Mouse (Mus musculus): ENCODE measurements around the gene Zfp316.

Zfp316 gene

DNA sequence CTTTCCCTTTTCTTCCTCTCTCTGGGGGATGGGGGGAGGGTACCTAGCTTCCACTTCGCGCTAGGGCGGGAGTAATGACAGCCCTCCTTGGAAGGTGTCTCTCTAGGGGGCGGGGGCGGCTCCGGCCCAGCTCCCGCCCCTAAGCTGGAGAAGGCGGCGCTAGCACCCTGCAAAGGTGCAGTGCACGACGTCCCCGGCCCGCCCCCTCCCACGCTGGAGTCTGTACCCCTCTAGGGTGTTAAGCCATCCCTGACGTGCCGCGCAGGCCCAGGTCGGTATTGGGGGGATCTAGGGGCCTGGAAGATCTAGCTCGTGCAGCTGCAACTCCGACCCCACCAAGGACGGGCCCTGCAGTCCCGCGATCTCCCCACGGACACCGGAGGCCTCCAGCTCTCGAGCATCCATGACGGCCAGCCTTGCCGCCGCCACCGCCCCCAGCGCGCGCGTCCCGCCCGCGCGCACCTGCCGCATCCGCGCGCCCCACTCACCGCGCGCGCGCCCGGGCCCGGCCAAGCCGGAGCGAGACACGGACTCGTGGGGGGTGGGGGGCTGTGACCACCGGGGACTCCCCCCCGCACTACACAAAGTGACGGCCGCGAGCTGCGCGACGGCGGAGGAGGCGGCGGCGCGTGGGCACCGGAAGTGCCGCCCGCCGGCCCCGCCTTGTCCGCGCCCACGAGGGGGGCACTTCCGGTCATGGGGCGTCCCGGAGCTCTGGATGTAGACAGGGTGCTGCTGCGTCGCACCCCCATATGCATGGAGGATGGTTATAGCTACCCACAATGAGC, at the start of gene Zfp316:
Zfp316 (minus strand) TSS at position 660 of the 788 bp plus-strand sequence.
- peak; percentile 69 for DNase-seq (ENCODE audit: low spot score)

DNA sequence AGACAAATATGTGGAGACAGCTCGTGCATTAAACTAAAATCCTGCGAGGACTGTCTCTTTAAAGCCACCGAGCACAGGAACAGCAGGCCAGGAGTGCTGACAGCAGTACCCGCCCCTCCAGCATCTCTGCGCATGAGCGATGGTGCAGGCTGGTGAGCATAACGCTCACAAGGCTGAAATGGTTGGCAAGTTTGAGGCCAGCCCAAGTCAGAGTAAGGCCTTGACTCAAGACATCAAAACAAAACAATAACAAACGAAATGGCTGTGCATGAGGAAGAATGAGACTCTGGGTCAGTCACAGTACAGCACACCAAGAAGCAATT, 47.4 kb upstream of the Zfp316 start:
- no peak for DNase-seq (ENCODE audit: low spot score)

DNA sequence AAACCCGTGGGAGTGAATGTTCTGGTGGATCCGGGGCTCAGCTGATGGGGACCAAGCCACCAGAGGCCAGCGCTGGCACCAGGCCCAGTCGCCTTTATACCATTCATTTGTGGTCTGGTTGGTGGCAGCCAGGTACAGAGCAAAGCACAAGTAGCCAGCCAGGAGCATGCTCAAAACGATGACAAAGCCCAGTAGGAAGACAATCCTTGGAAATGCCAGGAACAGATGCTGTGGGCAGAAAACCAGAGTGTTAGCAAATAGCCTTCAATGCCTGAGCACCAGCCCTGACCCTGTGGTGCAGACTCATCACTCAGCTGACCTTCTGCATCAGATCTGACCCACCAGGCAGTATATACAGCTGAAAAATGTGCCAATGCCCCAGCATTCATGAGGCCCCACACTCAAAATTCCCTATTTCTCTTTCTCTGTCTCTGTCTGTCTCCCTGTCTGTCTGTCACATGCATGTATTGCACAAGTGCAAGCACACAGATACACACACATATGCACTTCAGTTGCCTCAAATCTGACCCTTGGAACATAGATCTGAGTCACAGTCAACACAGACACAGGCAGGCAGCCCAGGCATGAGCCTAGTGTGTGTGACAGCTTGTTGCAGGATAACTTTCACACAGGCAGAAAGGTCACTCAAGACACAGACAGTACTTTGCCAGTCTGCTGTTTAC, 46.9 kb upstream of the Zfp316 start:
- no peak for DNase-seq (ENCODE audit: low spot score)

DNA sequence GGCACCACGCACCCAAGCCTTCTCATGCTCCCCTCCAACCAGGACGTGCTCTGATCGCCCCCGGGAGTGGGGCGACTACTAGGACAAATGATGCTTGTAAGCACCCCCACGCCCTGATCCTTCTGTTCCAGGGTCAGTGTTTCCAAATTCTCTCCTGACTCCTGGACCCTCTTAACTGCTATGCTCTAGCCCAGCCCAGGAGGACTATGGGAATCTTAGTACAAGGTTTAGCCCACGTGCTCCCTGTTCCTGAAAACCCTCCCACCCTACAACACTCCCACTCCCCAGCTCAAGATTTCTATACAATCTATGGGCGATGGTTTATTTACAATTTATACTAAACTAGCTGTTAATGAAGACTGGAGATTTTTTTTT, 45.7 kb upstream of the Zfp316 start:
- DNase-seq (ENCODE audit: low spot score) = no peak

DNA sequence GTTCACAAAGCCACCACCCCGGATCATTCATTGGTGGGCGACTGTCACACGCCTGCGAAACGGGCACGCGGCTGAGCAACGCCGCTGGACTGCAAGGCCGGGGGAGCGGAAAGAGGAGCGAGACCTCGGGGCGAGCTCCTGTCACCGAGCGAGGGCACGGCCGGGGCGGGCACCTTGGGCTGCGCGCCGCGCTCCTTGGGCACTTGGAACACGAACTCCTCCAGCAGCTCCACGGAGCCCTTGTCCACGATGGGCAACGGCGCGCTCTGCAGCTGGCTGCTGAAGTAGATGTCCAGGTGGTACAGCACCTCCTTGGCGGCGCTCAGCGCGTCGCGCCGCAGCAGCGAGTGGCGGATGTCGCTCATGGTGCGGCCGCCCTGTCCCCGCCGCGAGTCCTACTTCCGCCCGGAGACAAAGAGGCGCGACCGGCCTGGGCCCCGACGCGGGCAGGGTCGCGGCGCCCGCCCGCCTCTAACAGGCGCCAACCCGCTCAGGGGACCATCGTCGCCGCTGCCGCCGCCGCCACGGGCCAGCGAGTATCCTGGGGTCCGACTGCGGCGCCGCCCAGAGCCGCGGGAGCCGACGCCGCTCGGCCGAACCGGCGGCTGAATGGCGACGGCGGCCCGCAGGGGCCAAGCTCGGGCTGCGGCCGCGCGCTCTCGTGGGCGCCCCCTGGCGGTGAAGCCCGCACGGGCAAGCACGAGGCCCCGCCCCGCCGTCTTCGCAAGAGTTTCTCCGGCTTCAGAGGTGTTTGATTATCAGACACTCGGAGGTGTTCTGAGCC, 45.1 kb upstream of the Zfp316 start, which contains the start of gene E130309D02Rik:
E130309D02Rik (minus strand) TSS at position 631 of the 784 bp plus-strand sequence.
- DNase-seq (ENCODE audit: low spot score) = peak; percentile 85

DNA sequence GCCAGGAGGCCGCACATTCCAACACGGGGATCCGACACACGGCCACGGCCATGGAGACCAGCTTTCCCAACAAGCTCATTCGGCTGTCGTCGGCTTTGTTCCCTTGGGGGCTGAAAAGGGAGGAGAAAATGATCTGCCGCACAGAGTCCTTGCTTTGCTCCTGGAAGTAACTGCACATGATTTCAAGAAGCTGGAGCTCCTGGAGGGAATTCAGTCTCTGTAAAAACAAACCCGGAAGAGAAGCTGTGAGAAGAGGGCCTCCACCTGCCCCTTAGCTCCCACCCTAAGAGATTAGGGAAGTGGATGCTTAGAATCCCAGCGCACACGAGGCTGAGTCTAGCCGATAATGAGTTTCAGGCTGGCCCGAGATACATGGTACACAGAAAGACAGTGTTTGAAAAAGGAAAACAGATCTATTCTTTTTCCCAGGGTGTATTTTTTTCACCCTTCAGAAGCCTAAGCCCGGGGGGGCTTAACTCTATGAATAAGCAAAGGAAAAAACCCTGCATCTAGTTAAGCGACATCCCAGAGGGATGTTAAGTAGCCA, 44.4 kb upstream of the Zfp316 start:
- no peak for DNase-seq (ENCODE audit: low spot score)

DNA sequence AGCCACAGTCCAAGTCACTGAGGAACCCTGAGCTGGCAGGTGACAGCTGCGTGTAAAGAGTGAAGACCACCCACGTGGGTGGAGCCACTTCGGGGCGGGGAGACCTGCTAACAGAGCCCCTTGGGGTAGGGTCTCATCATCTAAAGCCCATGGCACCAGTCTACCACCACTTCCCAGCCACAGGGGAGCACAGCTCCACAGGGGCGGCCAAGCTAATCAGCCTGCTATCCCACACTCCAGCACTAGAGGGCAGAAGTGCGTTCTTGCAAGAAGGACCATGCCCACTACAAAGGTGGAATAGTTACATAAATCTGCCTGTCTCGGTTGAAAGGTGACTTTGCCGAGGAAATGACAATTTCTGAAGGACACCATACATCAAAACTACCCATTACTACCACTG, 42.1 kb upstream of the Zfp316 start:
- peak; percentile 49 for DNase-seq (ENCODE audit: low spot score)

DNA sequence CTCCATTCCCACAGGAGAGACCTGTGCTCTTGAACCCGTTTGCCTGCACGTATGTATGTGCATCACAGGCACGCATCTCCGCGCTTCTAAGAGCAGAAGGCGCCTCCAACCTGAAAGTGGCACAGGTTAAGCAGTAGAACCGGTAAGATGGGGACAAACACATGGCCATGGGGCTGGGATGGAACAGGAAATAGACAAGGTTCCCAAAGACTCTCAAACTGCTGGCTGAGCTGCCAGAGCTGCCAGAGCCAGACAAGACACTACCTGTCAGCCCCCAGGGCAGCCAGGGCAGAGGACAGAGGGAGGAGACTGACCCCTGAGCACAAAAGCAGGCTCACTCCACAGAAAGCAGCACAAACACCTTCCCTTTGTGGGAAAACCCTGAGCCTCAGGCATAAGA, 40.1 kb upstream of the Zfp316 start:
- no peak for DNase-seq (ENCODE audit: low spot score)

DNA sequence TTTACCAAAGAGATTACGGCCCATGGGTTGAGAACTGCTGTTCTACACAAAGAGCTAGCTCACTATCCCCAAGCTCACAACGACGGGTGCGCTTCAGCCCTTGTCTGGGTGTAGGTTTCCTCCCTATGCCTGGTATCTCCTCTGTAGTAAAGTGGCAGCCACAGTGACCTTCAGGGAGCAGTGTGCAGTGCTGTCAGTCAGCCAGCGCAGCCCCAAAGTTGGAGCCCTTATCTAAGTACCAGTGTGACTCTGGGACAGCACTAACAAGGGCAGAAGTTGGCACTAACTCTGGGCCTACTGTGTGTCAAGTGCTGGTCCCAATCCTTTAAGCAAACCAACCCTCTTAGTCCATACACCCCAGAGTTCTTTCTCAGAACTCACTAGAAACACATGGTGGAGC, 39.0 kb upstream of the Zfp316 start:
- DNase-seq (ENCODE audit: low spot score) = no peak

DNA sequence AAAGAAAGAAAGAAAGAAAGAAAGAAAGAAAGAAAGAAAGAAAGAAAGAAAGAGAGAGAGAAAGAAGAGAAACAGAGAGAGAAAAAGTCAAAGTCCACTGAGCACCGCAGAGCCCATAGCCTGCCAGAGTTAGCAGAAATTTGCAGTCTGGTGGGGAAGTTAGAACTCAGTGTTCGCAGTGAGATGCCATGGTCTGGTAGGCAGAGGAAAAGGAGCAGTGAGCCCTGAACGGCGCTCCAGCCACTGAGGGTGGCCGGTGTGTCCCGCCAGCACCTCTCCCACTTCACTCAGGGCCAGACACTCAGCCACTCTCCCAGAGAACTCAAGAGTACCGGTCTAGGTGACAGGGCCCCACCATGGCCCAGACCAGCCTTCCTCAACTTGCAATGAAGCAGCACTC, 34.4 kb upstream of the Zfp316 start:
- DNase-seq (ENCODE audit: low spot score) = no peak

DNA sequence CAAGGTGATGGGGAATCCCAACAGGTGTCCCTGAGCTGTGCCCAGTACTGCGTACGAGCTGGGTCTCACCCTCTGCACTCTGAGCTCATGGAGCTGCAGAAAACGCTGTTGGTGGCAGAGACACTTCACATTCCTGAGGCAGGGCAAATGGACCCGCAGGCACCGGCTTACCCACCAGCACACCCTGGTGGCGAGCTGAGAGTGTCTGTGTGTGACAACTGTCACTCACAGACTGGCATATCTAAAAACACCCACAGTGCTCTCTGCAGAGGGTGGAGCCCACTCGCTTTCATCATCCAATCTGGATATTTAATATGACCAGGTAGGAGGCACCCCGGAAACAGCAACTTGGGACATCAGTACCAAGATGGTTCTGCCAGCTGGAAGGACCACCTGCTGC, 31.5 kb upstream of the Zfp316 start:
- no peak for DNase-seq (ENCODE audit: low spot score)

DNA sequence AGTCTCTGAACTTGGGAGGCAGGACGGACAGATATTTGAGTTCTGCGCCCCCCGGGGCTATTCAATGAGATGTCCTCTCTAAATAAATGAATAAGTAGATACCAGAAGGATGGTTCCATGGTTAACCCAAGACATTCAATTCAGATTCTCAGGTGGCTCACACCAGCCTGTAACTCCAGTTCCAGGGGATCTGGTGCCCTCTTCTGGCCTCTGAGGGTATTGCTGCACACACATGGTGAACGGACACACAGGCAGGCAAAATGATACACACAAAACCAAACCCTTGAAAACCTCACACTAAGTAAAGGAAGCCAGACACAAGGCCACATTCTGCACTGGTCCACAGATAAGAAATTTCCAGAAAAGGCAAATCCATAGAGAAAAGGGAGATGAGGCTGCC, 29.9 kb upstream of the Zfp316 start:
- peak; percentile 25 for DNase-seq (ENCODE audit: low spot score)

DNA sequence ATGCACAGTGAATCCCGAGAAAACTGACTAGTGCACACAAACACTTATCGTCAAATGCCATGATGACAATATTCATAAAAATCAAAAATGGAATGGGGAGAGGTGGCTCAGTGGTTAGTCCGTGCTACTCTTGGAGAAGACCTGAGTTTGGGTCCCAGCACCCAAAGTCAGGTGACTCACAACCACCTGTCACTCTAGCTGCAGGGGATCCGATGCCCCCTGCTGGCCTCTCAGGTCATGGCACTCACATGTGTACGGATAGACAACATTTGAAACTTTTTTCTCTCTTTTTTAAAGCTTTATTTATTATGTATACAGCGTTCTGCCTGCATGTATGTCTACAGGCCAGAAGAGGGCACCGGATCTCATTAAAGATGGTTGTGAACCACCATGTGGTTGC, 28.6 kb upstream of the Zfp316 start:
- DNase-seq (ENCODE audit: low spot score) = no peak

DNA sequence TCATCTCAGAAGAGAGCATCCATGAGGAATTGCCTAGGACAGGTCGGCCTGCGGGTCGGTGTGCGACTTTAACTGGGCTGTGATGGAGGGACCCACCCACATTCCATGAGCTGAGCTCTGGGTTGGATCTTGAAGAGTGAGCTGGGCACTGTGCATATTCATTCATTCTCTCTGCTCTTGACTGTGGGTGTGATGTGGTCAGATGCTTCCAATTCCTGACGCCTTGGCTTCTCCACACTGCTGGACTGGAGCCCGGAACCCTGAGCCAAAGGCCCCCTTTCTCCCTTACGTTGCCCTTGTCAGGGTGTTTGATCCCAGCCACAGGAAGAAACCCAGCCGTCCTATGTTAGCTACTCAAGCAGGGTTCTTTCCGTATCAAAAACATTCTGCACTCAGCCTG, 28.2 kb upstream of the Zfp316 start:
- no peak for DNase-seq (ENCODE audit: low spot score)

DNA sequence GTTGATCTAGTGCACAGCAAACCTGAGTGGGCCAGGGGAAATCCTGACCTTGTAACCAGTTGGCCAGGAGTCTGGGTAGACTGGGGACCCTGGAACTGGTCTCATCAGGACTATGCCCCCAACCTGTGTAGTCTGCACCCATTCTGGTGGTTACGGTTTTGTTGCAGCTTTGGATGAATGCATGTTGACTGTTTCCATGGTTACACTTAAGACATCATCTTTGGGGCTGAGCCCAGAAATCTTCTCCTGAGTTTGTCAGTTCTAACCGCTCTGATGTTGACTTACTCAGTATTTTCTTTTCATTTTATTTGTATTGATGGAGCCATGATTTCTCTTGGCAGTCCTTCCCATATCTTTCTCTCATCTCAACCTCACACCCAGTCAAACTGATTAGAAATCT, 25.5 kb upstream of the Zfp316 start:
- DNase-seq (ENCODE audit: low spot score) = no peak

DNA sequence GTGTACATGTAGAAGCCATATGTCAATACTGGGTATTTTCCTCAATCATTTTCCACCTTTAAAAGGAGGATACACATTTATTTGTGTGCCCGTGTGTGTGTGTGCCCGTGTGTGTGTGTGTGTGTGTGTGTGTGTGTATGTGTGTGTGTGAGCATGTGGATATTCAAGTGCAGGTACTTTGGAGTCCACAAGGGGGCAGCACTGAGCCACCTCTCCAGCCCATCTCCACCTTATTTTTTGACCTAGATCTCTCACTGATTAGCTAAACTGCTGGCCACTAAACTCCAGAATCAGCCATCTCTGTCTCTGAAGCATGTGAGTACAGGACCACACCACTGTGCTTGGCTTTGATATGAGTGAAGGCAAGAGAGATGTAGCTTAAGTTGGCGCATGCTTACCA, 25.0 kb upstream of the Zfp316 start:
- DNase-seq (ENCODE audit: low spot score) = no peak

DNA sequence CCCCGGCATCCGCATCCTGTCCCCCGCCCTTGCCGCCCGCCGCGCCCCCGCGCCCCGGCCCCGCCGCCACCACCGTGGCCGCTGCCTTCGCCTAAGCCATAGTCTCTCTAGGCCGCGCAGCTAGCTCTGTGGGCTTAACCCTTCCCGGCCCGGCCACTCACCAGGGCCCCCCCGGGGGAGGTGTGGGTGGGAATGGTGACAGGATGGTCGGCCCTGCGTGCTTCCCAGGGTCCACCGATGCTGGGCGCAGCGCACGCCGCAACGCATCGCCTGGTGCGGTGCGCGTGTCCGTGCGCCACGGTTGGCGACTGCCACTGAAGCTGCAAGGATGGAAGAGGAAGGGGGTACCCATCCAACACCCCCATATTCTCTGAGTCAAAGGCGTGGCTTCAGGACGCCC, 23.6 kb upstream of the Zfp316 start, which contains the start of gene Zfp853:
Zfp853 (minus strand) TSS at position 220 of the 400 bp plus-strand sequence.
- DNase-seq (ENCODE audit: low spot score) = no peak

DNA sequence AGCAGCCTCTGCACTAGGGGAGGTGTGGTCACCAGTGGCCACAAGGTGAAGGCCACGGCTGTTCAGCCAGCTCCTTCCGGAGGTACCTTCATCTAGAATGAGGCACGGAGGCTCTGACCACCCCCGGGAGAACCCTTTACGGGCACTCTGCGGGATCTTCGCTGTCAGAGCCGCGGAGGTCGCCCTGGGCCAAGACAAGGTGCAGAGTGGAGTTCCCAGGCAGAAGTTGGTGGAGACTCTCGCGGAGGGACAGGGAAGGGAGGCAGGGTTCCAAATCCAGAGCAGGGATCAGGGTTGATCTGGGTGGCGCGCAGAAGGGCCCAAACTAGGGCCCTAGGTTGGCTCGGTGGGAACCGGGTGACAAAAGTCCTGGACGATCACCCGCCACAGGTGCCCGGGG, 23.1 kb upstream of the Zfp316 start:
- no peak for DNase-seq (ENCODE audit: low spot score)

DNA sequence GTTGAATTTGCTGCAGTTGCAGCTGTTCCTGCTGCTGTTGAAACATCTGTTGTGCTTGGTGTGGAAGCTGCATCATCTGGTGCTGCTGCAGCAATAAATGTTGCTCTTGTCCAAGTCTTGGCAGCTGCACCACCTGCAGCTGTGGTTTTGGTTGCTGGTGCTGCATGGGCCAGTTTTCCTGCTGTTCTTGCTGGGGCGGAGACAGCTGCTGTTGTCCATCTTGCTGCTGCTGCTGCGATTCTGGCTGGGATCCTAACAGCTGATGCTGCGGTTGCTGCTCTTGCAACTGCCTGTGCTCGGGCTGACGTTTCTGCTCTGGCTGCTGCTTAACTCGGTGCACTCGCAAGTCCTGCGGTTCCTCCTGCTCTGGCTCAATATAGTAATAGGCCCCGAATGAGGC, 19.5 kb upstream of the Zfp316 start:
- no peak for DNase-seq (ENCODE audit: low spot score)

DNA sequence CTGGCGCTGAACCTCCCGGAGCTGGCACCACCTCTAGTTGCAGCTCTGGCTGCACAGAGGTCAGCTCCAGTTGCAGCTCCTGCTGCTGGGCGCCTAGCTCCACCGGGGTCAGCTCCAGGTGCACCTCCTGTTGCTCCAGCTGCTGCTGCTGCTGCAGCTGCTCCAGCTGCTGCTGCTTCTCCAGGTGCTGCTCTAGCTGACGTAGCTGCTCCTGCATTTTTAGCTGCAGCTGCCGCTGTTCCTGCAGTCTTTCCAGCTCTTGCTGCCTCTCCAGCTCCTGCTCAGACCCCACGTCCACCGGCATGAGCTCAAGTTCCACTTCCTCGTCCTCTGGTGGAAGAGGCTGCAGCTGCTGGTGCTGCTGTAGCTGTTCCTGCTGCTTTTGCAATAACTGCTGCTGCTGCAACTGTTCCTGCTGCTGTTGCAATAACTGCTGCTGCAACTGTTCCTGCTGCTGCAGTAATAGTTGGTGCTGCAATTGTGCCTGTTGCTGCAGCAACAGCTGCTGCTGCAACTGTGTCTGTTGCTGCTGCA, 18.6 kb upstream of the Zfp316 start:
- DNase-seq (ENCODE audit: low spot score) = no peak

DNA sequence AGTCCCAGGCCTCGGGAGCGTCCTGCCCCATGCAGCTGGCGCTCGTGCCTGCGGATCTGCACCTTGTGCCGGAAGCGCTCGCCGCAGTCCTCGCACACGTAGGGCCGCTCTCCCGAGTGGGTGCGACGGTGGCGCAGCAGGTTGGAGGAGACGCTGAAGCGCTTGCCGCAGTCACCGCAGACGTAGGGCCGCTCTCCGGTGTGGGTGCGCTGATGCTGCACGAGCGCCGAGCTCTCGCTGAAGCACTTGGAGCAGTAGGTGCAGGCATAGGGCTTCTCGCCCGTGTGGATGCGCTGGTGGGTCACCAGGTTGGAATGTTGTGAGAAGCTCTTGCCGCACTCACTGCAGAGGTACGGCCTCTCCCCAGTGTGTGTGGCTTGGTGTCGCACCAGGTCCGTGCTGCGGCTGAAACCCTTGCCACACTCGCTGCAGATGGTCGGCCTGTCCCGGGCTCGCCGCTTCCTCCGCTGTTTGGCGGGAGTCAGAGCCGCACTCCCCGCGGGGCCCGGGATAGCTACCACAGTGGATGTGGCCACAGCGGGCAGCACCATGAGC, 18.0 kb upstream of the Zfp316 start:
- DNase-seq (ENCODE audit: low spot score) = no peak

DNA sequence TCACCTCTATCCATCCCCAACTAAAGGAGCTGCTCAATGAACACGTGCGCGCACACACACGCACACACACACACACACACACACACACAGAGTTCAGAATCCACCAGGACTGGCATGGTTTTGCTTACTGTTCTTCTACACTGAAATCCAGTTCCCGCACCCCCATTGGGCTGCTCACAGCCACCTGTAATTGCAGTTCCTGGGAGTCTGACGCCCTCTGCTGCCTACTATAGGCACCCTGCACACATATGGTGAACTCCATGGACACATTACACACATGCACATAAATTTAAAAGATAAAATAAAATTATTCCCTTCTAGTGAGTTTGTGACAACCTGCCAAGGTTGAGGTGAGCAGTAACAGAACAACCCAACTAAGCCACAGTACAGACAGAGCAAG, 14.9 kb upstream of the Zfp316 start:
- no peak for DNase-seq (ENCODE audit: low spot score)

Data from yolk sac, embryonic 10.5 days (tissue).